Mouse (Mus musculus) stomach, postnatal 0 days (tissue): Measurements from ENCODE around the gene Rrnad1.

Experiments
- CTCF ChIP-seq: IDR thresholded peaks from 2 replicates; pipeline ENCODE4 v1.5.1; 2016; ENCODE audit warnings: antibody characterized with exemption, low read depth, mild to moderate bottlenecking, moderate library complexity
- EP300 ChIP-seq: optimal IDR thresholded peaks from 2 replicates; pipeline ENCODE3; 2016; ENCODE audit warnings: antibody characterized with exemption

- TF ChIP-seq CTCF = no peak
- TF ChIP-seq EP300 = no peak
These were observed 28.0 kb upstream of the Rrnad1 start for GRCm38 (mm10) chr3:87958476-87958875.
